Mouse (Mus musculus): ENCODE data around the gene Cmip. TPM values are rescaled to one million over a fixed set of nuclear protein-coding genes. Genes with fewer than 3 reads are reported as not detected.

The Cmip gene
- polyA plus RNA-seq, 1 experiment from 2014 or later = 22.6 TPM

DNA sequence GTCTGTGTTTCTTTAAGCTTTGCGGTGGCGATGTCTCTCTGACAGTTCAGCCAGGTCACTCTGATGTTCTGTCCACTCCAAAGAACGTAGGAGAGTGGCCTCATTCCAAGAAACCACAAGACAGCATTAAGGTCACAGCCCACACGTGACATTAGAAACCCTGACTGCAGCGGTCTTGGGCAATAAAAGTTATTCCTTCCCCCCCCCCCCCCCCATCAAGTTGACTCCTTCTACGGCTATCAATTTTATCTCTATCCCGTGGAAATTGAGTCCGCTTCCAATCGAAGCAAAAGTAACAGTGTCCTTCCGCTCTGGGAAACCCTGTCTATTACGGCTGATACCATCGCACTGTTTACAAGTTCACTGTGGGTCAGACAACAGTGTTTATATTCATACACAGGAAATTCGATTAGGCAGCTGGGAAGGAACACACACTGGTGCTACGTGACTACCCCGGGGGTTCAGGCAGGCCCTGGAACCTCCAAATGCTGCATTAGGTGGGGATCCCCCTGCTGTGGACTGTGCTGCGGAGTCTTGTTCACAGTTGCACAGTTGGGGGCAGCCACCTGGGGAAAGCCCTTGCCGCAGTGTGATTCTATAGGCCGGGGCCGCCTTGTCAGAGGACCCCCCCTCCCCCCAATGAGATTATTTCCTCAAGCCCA, 82.6 kb downstream of the Cmip start:
- Histone ChIP-seq H3K9me3 (ENCODE audit: low read length) (no peaks in the 10 kb centered on the region), H3K36me3 (replicated peaks; ENCODE audit: insufficient read depth, low read length) (no peaks in the 10 kb centered on the region), H3K27me3 (ENCODE audit: insufficient read depth, low read length) (no peaks in the 10 kb centered on the region), H3K4me2 (ENCODE audit: low read depth, low read length) (peak overlapping the region; percentile 63), H3K4me3 (ENCODE audit: low read depth, low read length) (no peak overlapping the region), H3K9ac (replicated peaks) (peak overlapping the region; percentile 40), H3K27ac (ENCODE audit: low read depth) (peak overlapping the region; percentile 97), H3K4me1 (ENCODE audit: insufficient read depth) (peaks cover 84% of the 10 kb centered on the region)
- 20% methylated on average over 19 of the region's 19 CpGs for WGBS (ENCODE audit: insufficient replicate concordance)
- TF ChIP-seq EP300 (IDR thresholded peaks at IDR 0.05; ENCODE audit: low read depth) (no peak; the same call in 1 of the 2 replicates), CTCF (IDR thresholded peaks at IDR 0.05; ENCODE audit: low read depth) (no peak)
- DNase-seq (peak; percentile 52), ATAC-seq (peak; percentile 53)

GRCm38 (mm10) chr8:117339958-117340651, 83.2 kb downstream of the Cmip start:
- DNase-seq (peak; percentile 81), ATAC-seq (peak; percentile 33)
- peak; percentile 31; the same call in 1 of the 2 replicates for TF ChIP-seq CTCF (IDR thresholded peaks at IDR 0.05; ENCODE audit: low read depth)
- no peak for TF ChIP-seq EP300 (IDR thresholded peaks at IDR 0.05; ENCODE audit: low read depth)
- Histone ChIP-seq H3K4me3 (ENCODE audit: low read depth, low read length) (no peak overlapping the region), H3K27me3 (ENCODE audit: insufficient read depth, low read length) (no peaks in the 10 kb centered on the region), H3K9me3 (ENCODE audit: low read length) (no peaks in the 10 kb centered on the region), H3K36me3 (replicated peaks; ENCODE audit: insufficient read depth, low read length) (no peaks in the 10 kb centered on the region), H3K9ac (replicated peaks) (peak overlapping the region; percentile 40), H3K4me2 (ENCODE audit: low read depth, low read length) (peak overlapping the region; percentile 63), H3K27ac (ENCODE audit: low read depth) (peak overlapping the region; percentile 97), H3K4me1 (ENCODE audit: insufficient read depth) (peaks cover 86% of the 10 kb centered on the region)
- WGBS (ENCODE audit: insufficient replicate concordance) = 21% methylated on average over 12 of the region's 12 CpGs

DNA sequence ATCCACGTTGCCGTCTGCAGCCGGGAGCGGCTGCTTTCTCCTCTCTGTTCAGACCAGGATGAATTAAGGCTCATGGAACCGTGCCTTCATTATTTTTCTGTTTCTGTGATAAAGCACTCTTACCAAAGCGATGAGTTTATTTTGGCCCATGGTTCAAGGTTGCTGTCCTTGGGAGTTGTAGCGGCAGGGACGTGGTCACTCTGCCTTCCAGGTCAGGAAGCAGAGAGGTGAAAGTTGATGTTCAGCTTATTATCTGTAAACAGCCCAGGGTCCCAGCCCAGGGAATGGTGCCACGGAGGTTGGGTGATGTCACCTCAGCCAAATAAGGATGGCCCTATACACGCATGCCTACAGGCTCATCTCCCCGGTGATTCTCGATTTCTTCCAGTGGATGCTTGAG, 83.9 kb downstream of the Cmip start:
- TF ChIP-seq EP300 (IDR thresholded peaks at IDR 0.05; ENCODE audit: low read depth) (no peak), CTCF (IDR thresholded peaks at IDR 0.05; ENCODE audit: low read depth) (no peak)
- Histone ChIP-seq H3K36me3 (replicated peaks; ENCODE audit: insufficient read depth, low read length) (no peaks in the 10 kb centered on the region), H3K9ac (replicated peaks) (0 out of 2 replicates have a peak overlapping the region, but pooled peaks have one; percentile 31), H3K4me1 (ENCODE audit: insufficient read depth) (peaks cover 85% of the 10 kb centered on the region), H3K9me3 (ENCODE audit: low read length) (no peaks in the 10 kb centered on the region), H3K27ac (ENCODE audit: low read depth) (peak overlapping the region; percentile 97), H3K4me3 (ENCODE audit: low read depth, low read length) (0 out of 2 replicates have a peak overlapping the region, but pooled peaks have one; percentile 4), H3K27me3 (ENCODE audit: insufficient read depth, low read length) (no peaks in the 10 kb centered on the region), H3K4me2 (ENCODE audit: low read depth, low read length) (peak overlapping the region; percentile 63)
- 70% methylated on average over 12 of the region's 12 CpGs for WGBS (ENCODE audit: insufficient replicate concordance)
- ATAC-seq (peak; percentile 41), DNase-seq (peak; percentile 49)

DNA sequence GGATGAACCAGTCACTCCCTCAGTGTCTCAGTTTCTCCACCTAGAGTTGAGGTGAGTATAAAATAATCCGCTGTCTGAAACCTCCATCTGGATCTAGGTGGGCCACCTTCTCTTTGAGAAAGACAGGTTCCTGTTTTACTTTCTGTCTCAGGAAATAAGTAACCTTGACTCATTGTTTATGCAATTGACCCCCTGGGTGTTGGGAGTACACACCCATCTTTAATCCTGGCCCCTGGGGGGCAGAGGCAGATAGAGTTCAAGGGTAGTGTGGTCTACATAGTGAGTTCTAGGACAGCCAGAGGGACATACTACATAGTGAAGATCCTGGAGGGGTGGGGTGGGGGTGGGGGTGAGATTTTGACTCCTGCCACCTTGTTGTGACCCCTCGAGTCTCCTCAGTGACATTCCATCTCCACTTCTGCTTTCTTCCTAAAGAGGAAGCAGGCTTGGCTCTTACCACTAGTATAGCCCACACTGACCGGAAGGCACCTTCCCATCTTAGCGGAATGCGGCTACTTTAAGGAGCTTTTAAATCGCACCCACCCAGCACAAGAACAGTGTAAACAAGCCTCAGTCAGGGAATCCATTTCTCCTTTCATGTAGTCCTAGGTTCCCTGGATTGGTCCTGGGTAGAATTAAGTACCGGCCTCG, 86.0 kb downstream of the Cmip start:
- H3K4me3 ChIP-seq (ENCODE audit: low read depth, low read length) = no peak overlapping the region
- ATAC-seq (no peak), DNase-seq (no peak)
- H3K27ac ChIP-seq (ENCODE audit: low read depth) = peak overlapping the region; percentile 76
- H3K4me2 ChIP-seq (ENCODE audit: low read depth, low read length) = peak overlapping the region; percentile 53
- H3K9me3 ChIP-seq (ENCODE audit: low read length) = no peaks in the 10 kb centered on the region
- no peaks in the 10 kb centered on the region for H3K27me3 ChIP-seq (ENCODE audit: insufficient read depth, low read length)
- peak overlapping the region; percentile 14; the same call in 1 of the 2 replicates for H3K9ac ChIP-seq (replicated peaks)
- H3K36me3 ChIP-seq (replicated peaks; ENCODE audit: insufficient read depth, low read length) = no peaks in the 10 kb centered on the region
- WGBS (ENCODE audit: insufficient replicate concordance) = 54% methylated on average over 8 of the region's 8 CpGs
- H3K4me1 ChIP-seq (ENCODE audit: insufficient read depth) = peaks cover 81% of the 10 kb centered on the region
- no peak for TF ChIP-seq EP300 (IDR thresholded peaks at IDR 0.05; ENCODE audit: low read depth)
- no peak for TF ChIP-seq CTCF (IDR thresholded peaks at IDR 0.05; ENCODE audit: low read depth)

DNA sequence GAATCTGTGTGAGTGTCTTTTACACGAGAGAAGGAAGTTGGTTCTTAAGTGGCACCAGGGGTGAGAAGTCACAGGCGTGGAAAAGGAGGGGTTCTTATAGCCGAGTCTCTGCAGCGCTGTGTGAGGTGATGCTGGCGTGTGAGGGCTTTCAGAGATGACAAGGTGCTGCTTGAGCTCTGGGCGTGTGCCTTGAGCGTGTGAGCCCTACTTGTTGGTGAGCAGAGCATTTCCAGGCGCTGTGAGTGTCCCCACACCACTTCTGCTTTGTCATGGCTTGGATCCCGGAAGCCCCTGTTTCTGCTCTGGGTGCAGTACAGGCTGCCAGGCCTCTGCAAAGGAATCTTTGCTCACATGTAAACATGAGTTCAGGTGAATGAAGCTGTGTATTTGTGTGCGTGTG, 86.6 kb downstream of the Cmip start:
- peak overlapping the region; percentile 53 for H3K4me2 ChIP-seq (ENCODE audit: low read depth, low read length)
- H3K27me3 ChIP-seq (ENCODE audit: insufficient read depth, low read length) = no peaks in the 10 kb centered on the region
- H3K4me1 ChIP-seq (ENCODE audit: insufficient read depth) = peaks cover 83% of the 10 kb centered on the region
- TF ChIP-seq CTCF (IDR thresholded peaks at IDR 0.05; ENCODE audit: low read depth) (no peak), EP300 (IDR thresholded peaks at IDR 0.05; ENCODE audit: low read depth) (no peak)
- no peaks in the 10 kb centered on the region for H3K9me3 ChIP-seq (ENCODE audit: low read length)
- no peak for ATAC-seq
- H3K4me3 ChIP-seq (ENCODE audit: low read depth, low read length) = no peak overlapping the region
- H3K36me3 ChIP-seq (replicated peaks; ENCODE audit: insufficient read depth, low read length) = no peaks in the 10 kb centered on the region
- no peak for DNase-seq
- H3K27ac ChIP-seq (ENCODE audit: low read depth) = peak overlapping the region; percentile 76
- 40% methylated on average over 10 of the region's 10 CpGs for WGBS (ENCODE audit: insufficient replicate concordance)
- H3K9ac ChIP-seq (replicated peaks) = peak overlapping the region; percentile 14; the same call in 1 of the 2 replicates

GRCm38 (mm10) chr8:117344899-117345298, 88.0 kb downstream of the Cmip start:
- TF ChIP-seq EP300 (IDR thresholded peaks at IDR 0.05; ENCODE audit: low read depth) (no peak), CTCF (IDR thresholded peaks at IDR 0.05; ENCODE audit: low read depth) (no peak)
- Histone ChIP-seq H3K4me3 (ENCODE audit: low read depth, low read length) (no peak overlapping the region), H3K4me1 (ENCODE audit: insufficient read depth) (peaks cover 82% of the 10 kb centered on the region), H3K27ac (ENCODE audit: low read depth) (peak overlapping the region; percentile 80), H3K36me3 (replicated peaks; ENCODE audit: insufficient read depth, low read length) (no peaks in the 10 kb centered on the region), H3K27me3 (ENCODE audit: insufficient read depth, low read length) (no peaks in the 10 kb centered on the region), H3K4me2 (ENCODE audit: low read depth, low read length) (peak overlapping the region; percentile 13; the same call in 1 of the 2 replicates), H3K9ac (replicated peaks) (0 out of 2 replicates have a peak overlapping the region, but pooled peaks have one; percentile 30), H3K9me3 (ENCODE audit: low read length) (no peaks in the 10 kb centered on the region)
- ATAC-seq (no peak), DNase-seq (no peak)
- WGBS (ENCODE audit: insufficient replicate concordance) = 38% methylated on average over 11 of the region's 11 CpGs

Data from liver, postnatal 0 days (tissue).